Mouse (Mus musculus): ENCODE data around the gene Gga1.

Gene Gga1

GRCm38 (mm10) chr15:78876991-78877809 is at the start of gene Gga1:
TSS of gene Gga1 (plus strand) at chr15:78877190.
- peak; percentile 97 for DNase-seq (ENCODE audit: low spot score)

GRCm38 (mm10) chr15:78828315-78828714 is 48.7 kb upstream of the Gga1 start:
- no peak for DNase-seq (ENCODE audit: low spot score)

- no peak for DNase-seq (ENCODE audit: low spot score)
Observed at GRCm38 (mm10) chr15:78829636-78830035, 47.4 kb upstream of the Gga1 start.

GRCm38 (mm10) chr15:78830742-78831719 is 46.0 kb upstream of the Gga1 start:
- no peak for DNase-seq (ENCODE audit: low spot score)

GRCm38 (mm10) chr15:78831720-78832657 is 45.0 kb upstream of the Gga1 start:
- no peak for DNase-seq (ENCODE audit: low spot score)

- peak; percentile 84 for DNase-seq (ENCODE audit: low spot score)
Observed at GRCm38 (mm10) chr15:78832701-78833123, 44.3 kb upstream of the Gga1 start.

GRCm38 (mm10) chr15:78833582-78833981 is 43.4 kb upstream of the Gga1 start:
- DNase-seq (ENCODE audit: low spot score) = peak; percentile 63

GRCm38 (mm10) chr15:78834233-78835005 is 42.6 kb upstream of the Gga1 start:
- DNase-seq (ENCODE audit: low spot score) = no peak

GRCm38 (mm10) chr15:78835200-78836085 is 41.5 kb upstream of the Gga1 start:
- no peak for DNase-seq (ENCODE audit: low spot score)

- DNase-seq (ENCODE audit: low spot score) = peak; percentile 69
Observed at GRCm38 (mm10) chr15:78836086-78836621, 40.8 kb upstream of the Gga1 start.

GRCm38 (mm10) chr15:78839744-78840143 is 37.2 kb upstream of the Gga1 start:
- no peak for DNase-seq (ENCODE audit: low spot score)

GRCm38 (mm10) chr15:78840241-78840640 is 36.7 kb upstream of the Gga1 start:
- peak; percentile 93 for DNase-seq (ENCODE audit: low spot score)

GRCm38 (mm10) chr15:78840751-78841150 is 36.2 kb upstream of the Gga1 start:
- no peak for DNase-seq (ENCODE audit: low spot score)

- no peak for DNase-seq (ENCODE audit: low spot score)
Observed at GRCm38 (mm10) chr15:78841161-78841790, 35.7 kb upstream of the Gga1 start.

- peak; percentile 89 for DNase-seq (ENCODE audit: low spot score)
Observed at GRCm38 (mm10) chr15:78842371-78843163, 34.4 kb upstream of the Gga1 start, which contains the start of gene Cdc42ep1. TSS of gene Cdc42ep1 (plus strand) at chr15:78842624.

GRCm38 (mm10) chr15:78843581-78844469 is 33.2 kb upstream of the Gga1 start:
- DNase-seq (ENCODE audit: low spot score) = peak; percentile 46

GRCm38 (mm10) chr15:78844791-78845190 is 32.2 kb upstream of the Gga1 start:
- peak; percentile 51 for DNase-seq (ENCODE audit: low spot score)
